Mouse (Mus musculus) midbrain, postnatal 0 days (tissue): ENCODE results near the gene Sart1. TPM values are rescaled to one million over a fixed set of nuclear protein-coding genes. Genes with fewer than 3 reads are reported as not detected.

Experiments
- ATAC-seq: fragments of 200-750 bp; cut with Nextera tagmentation; 2 replicates; pipeline ENCODE4 v1.8.0; 2017; ENCODE audit warnings: moderate number of reproducible peaks, mild to moderate bottlenecking, moderate TSS enrichment, moderate library complexity; ENCODE audit not compliant: low FRiP score
- DNase-seq: peaks from one replicate; pipeline ENCODE4 v3.0.0-alpha.2; 2015; ENCODE audit warnings: low spot score
- H3K27ac ChIP-seq: fragments of 300-500 bp; sonication (generic); 2 replicates; pipeline ENCODE4 v1.5.1; 2014; ENCODE audit warnings: low read depth, mild to moderate bottlenecking, low read length, mixed read lengths
- H3K27me3 ChIP-seq: fragments of 300-500 bp; sonication (generic); 2 replicates; pipeline ENCODE4 v1.6.1; 2014; ENCODE audit warnings: low read length, control low read depth, mixed read lengths; ENCODE audit not compliant: insufficient read depth
- H3K36me3 ChIP-seq: fragments of 300-500 bp; sonication (generic); 2 replicates; pipeline ENCODE4 v1.6.1; 2014; ENCODE audit warnings: low read length, control low read depth, mixed read lengths; ENCODE audit not compliant: insufficient read depth
- H3K4me1 ChIP-seq: fragments of 300-500 bp; sonication (generic); 2 replicates; pipeline ENCODE4 v1.6.1; 2014; ENCODE audit warnings: mild to moderate bottlenecking, control low read depth, antibody characterized with exemption, low read length, mixed read lengths; ENCODE audit not compliant: insufficient read depth
- H3K4me2 ChIP-seq: fragments of 300-500 bp; sonication (generic); 2 replicates; pipeline ENCODE4 v1.6.1; 2014; ENCODE audit warnings: low read depth, mild to moderate bottlenecking, low read length, mixed read lengths; ENCODE audit not compliant: poor library complexity, severe bottlenecking
- H3K4me3 ChIP-seq: fragments of 300-500 bp; sonication (generic); 2 replicates; pipeline ENCODE4 v1.5.1; 2014; ENCODE audit warnings: low read depth, mild to moderate bottlenecking, low read length, moderate library complexity
- H3K9ac ChIP-seq: fragments of 300-500 bp; sonication (generic); replicated peaks from 2 replicates; pipeline ENCODE4 v1.6.1; 2014; ENCODE audit warnings: mild to moderate bottlenecking, low read length, moderate library complexity, mixed read lengths; ENCODE audit not compliant: poor library complexity, severe bottlenecking
- H3K9me3 ChIP-seq: fragments of 300-500 bp; sonication (generic); 2 replicates; pipeline ENCODE4 v1.6.1; 2016; ENCODE audit warnings: low read length, control low read depth
- CTCF ChIP-seq: IDR thresholded peaks from 2 replicates; pipeline ENCODE4 v1.5.1; 2016; ENCODE audit warnings: antibody characterized with exemption, mild to moderate bottlenecking
- WGBS: fragments of 180-500 bp; shearing (Covaris S2); extraction: QIAGEN DNeasy Blood & Tissue Kit; methylation state at CpG from one replicate; pipeline ENCODE4 v1.1.7; 2014; 5-methylcytosine and 5-hydroxymethylcytosine counted together
- polyA plus RNA-seq: library from polyadenylated mRNA; unstranded; fragments of >200 nt; fragmentation: Nextera tagmentation; extraction: Ambion mirVana; gene quantifications from 2 replicates; pipeline ENCODE4 v1.2.1, GENCODE M21; 2015
- total RNA-seq: library from RNA; depleted of rRNA; stranded (reverse); fragments of >200 nt; gene quantifications from 2 replicates; pipeline ENCODE4 v1.2.3, GENCODE M21; 2014

The Sart1 gene
- total and polyA plus RNA-seq, 2 experiments from 2014 or later, result 28.9 to 51.0 TPM

- Histone ChIP-seq H3K36me3 (peaks cover 40% of the 10 kb centered on the region), H3K9me3 (no peaks in the 10 kb centered on the region), H3K4me3 (no peak overlapping the region), H3K27me3 (no peaks in the 10 kb centered on the region), H3K4me2 (no peak overlapping the region), H3K27ac (no peak overlapping the region), H3K9ac (no peak overlapping the region), H3K4me1 (peaks cover 20% of the 10 kb centered on the region)
- DNase-seq, result no peak
- ATAC-seq, result no peak
- no peak for TF ChIP-seq CTCF
- WGBS, result 88% methylated on average over 5 of the region's 5 CpGs
These were observed 33.3 kb upstream of the Sart1 start for GRCm38 (mm10) chr19:5421784-5422183.

- Histone ChIP-seq H3K36me3 (peaks cover 31% of the 10 kb centered on the region), H3K9ac (no peak overlapping the region), H3K27me3 (no peaks in the 10 kb centered on the region), H3K27ac (no peak overlapping the region), H3K4me1 (peaks cover 10% of the 10 kb centered on the region), H3K9me3 (no peaks in the 10 kb centered on the region), H3K4me3 (no peak overlapping the region), H3K4me2 (no peak overlapping the region)
- DNase-seq (no peak), ATAC-seq (no peak)
- no peak for TF ChIP-seq CTCF
- 94% methylated on average over 6 of the region's 6 CpGs for WGBS
These were observed 32.1 kb upstream of the Sart1 start for GRCm38 (mm10) chr19:5420579-5420978.

- Histone ChIP-seq H3K27ac (no peak overlapping the region), H3K9ac (no peak overlapping the region), H3K4me1 (peaks cover 10% of the 10 kb centered on the region; the same call in 1 of the 2 replicates), H3K9me3 (no peaks in the 10 kb centered on the region), H3K27me3 (no peaks in the 10 kb centered on the region), H3K4me2 (no peak overlapping the region), H3K4me3 (no peak overlapping the region), H3K36me3 (peaks cover 31% of the 10 kb centered on the region)
- DNase-seq (no peak), ATAC-seq (no peak)
- no peak for TF ChIP-seq CTCF
- 97% methylated on average over 9 of the region's 9 CpGs for WGBS
These were observed 31.1 kb upstream of the Sart1 start for GRCm38 (mm10) chr19:5419630-5420029.

- DNase-seq (no peak), ATAC-seq (no peak)
- Histone ChIP-seq H3K27ac (no peak overlapping the region), H3K9ac (no peak overlapping the region), H3K27me3 (no peaks in the 10 kb centered on the region), H3K4me2 (no peak overlapping the region), H3K4me1 (peaks cover 10% of the 10 kb centered on the region; the same call in 1 of the 2 replicates), H3K9me3 (no peaks in the 10 kb centered on the region), H3K36me3 (peaks cover 31% of the 10 kb centered on the region), H3K4me3 (no peak overlapping the region)
- TF ChIP-seq CTCF, result no peak
- WGBS, result 92% methylated on average over 8 of the region's 8 CpGs
These were observed 30.4 kb upstream of the Sart1 start for GRCm38 (mm10) chr19:5418750-5419466.

- Histone ChIP-seq H3K36me3 (0 out of 2 replicates have a peak, but pooled peaks cover 6% of the 10 kb centered on the region), H3K4me3 (no peak overlapping the region), H3K27me3 (no peaks in the 10 kb centered on the region), H3K9me3 (no peaks in the 10 kb centered on the region), H3K4me2 (no peak overlapping the region), H3K27ac (no peak overlapping the region), H3K4me1 (no peaks in the 10 kb centered on the region), H3K9ac (no peak overlapping the region)
- 47% methylated on average over 2 of the region's 2 CpGs for WGBS
- ATAC-seq (no peak), DNase-seq (no peak)
- TF ChIP-seq CTCF, result no peak
These were observed 26.0 kb upstream of the Sart1 start for GRCm38 (mm10) chr19:5414534-5414957.

GRCm38 (mm10) chr19:5413840-5414239, 25.3 kb upstream of the Sart1 start:
- 68% methylated on average over 4 of the region's 4 CpGs for WGBS

More at GRCm38 (mm10) chr19:5413840-5414239, 25.3 kb upstream of the Sart1 start:
- Histone ChIP-seq H3K9ac (no peak overlapping the region), H3K27me3 (no peaks in the 10 kb centered on the region), H3K4me3 (no peak overlapping the region), H3K4me1 (no peaks in the 10 kb centered on the region), H3K4me2 (no peak overlapping the region), H3K27ac (no peak overlapping the region), H3K9me3 (no peaks in the 10 kb centered on the region), H3K36me3 (0 out of 2 replicates have a peak, but pooled peaks cover 6% of the 10 kb centered on the region)
- ATAC-seq (no peak), DNase-seq (no peak)
- no peak for TF ChIP-seq CTCF
